Mouse (Mus musculus): Measurements from ENCODE around the gene Ppp1r12b.
A peak's percentile ranks its signal among the peaks of the same experiment; 100 is the strongest.

Gene Ppp1r12b

DNA sequence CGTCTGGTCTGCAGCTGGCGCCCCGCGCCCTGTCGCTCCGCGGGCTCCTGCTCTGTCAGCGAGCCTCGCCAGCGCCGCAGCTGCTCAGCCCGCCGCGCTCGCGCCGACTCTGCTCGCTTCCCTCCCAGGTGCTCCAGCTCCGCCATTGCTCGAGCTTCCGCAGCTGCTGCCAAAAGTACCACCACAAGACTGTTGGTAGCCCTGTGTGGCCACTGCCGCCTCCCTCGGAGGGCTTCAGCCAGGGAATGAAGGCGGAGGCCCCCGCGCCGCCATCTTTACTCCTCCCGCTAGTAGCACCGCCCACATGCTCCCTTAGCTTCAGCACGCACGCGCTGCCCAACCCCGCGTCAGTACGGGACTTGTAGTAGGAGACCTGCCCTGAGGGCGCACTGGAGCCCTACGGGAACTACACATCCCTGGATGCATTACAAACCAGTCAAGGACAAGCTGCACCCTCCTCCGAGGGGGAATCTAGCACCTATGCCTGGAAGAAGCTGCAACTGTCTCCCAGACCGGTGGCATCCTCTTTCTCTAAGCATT lies at the start of gene Ppp1r12b:
Ppp1r12b (minus strand) TSS at position 306 of the 540 bp plus-strand sequence.
- DNase-seq: peak; percentile 99

DNA sequence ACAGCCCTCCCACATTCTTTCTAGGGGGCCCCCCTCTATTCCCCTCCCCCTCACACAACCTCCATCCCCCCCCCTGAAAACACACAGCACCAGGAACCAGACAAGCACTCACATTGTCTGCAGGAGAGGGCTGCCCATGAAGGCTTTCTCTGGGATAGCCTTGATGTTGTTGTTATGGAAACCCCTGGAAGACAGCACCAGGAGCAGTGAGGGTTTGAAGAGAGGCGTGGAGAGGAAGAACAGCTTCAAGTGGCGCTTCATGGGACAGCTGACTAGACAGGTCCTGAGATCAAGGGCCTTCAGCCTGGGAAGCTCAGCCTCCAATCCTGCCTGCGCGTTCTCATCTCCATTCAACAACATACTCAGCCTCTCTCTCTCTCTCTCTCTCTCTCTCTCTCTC lies 47.6 kb upstream of the Ppp1r12b start:
- no peak for DNase-seq

DNA sequence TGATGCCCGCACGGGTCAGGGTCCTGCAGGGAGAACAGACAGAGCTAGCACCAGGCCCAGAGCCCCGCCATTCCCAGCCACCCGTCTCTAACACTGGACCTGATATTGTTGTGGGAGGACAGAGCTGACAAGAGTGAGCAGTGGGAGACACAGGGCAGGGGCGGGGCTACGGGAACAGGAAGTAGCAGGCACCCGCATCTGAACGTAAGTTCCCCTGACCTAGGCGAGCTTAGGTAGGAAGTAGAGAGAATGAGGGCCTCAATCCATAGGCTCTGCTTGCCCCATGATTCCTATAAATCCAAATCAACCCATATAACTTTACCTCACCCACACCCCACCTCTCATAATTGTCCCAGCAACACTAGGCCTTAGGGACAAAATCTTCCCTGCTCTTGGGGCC lies 44.8 kb upstream of the Ppp1r12b start:
- DNase-seq: no peak

DNA sequence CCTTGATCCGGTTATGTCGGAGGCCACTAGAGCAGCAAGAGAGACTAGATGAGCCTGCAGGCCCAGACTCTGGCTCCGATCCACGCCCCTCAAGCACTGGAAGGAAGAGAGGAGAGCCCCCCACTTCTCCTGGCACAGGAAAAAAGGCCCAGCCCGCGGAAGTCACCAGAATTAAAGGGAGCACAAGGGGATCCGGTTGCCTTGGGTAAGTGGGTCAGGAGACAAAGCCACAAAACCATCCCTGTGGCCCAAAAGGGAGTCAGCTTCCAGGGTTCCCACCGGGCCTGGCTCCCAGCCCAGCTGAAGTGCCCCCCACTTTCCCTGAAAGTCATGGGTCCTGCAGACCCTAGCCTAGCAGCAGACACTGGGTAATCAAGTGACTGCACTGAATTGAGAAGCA lies 42.5 kb upstream of the Ppp1r12b start:
- peak; percentile 15 for DNase-seq

DNA sequence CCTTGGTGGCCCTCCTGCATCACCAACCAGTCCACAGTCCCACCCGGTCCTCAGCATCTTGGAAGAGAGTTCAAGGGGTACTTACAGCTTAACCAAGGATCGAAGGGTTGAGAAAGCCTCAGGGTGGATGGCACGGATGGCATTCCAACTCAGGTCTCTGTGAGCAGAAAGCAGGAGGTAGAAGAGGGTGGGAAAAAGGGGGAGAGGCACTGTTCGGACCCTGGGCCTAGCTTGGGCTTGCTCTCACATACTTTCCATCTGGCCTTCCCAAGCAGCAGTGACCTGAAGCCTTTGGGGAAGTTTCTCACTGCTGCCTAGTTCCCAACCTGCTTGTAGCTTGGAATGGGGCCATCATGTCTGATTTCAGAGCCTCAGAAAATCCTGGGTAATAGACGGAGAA lies 41.8 kb upstream of the Ppp1r12b start:
- no peak for DNase-seq

DNA sequence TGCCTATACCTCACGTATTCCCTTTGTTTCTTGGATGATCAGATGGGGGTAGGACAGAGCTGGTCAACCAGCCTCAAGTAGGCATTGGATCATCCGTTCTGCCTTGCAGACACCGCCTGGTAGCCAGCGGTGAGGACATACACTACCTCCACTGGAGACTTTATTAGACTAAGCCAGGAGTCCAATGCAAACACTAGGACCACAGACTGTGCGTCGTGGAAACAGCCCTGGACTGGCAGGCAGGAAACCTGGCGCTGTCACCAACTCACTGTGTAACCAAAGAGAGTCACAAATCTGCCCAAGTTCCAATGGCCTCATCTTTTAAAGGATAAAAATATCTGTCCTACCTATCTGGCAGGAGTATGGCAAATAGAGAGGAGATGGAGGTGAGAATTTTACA lies 40.7 kb upstream of the Ppp1r12b start:
- DNase-seq: no peak

DNA sequence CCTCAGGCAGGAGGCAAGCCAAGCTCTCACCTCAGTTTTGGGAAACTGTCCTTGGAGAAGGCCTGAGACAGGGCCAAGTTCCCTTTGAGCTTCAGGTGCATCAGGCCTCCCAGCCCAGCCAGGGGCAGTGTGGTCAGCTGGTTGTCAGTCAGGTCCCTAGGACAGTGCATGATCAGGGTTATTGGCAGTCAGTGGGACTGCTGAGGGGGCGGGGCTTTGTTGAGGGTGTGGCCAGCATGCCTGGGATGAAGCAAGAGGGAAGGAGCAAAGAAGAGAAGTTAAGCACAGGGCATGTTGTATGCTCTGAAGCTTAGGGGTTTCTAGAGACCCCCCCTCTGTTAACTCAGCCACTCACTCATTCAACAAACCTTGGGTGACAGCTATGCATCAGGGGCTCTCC lies 40.2 kb upstream of the Ppp1r12b start:
- DNase-seq: no peak

DNA sequence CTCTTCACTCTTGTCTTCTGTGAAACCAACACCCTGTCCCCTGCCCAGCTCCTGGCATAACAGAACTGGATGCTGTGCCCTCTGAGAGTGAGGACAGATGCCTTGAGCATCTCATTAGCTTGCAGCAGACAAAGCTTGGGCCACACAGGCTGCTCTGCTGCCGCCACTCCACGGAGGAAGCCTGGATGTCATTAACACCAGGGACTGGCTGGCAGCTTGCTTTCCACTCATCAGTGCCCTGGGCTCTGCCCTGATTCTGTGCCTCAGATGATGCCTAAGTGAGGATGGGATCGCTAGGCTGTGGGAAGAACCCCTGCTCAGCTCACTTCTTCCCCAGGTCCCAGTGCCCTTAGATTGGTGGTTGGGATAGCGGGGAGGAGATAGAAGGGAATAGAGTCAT lies 39.7 kb upstream of the Ppp1r12b start:
- DNase-seq: no peak

DNA sequence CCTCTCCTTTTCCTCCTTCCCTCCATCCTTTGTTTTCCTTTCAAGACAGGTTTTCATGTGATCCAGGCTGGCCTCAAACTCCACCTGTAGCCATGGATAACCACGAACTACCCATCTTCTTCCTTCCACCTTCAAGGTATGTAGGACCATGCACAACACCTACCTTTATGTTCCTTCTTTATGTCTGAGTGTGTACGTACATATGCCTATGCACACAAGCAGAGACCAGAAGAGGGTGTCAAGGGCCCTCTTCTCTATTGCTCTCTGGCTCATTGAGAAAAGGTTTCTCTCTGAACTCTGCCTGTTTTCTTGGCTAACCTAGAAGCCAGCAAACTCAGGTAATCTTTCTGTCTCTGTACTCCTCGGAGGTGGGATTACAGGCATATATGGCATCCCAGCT lies 39.0 kb upstream of the Ppp1r12b start:
- DNase-seq: no peak

DNA sequence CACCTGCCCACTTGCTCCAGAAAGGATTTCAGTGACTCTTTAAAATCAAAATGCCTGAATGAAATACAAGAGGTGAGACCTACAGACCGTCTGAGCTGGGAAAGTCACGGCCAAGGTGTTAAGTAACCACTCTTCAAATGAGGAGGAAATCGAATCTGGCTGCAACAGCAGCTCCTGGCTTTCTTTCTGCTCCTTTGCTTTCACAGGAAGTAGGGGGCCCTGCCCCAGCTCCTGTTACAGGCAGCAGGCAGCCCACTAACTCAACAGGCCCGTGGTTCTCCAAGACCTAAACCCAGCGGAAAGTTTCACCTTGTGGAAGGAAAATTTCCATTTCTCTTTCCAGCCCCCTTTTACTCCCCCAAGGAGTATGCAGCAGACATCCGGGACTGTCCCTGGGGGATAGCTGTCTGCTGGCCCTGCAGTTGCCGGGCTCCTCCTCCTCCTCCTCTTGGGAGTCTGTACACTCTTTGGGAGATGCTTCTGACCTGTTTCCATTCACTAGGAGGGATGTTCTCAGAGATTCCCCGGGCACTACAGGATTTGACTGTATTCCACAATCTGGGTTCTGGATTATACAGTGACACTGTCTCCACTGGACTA lies 36.4 kb upstream of the Ppp1r12b start:
- no peak for DNase-seq

DNA sequence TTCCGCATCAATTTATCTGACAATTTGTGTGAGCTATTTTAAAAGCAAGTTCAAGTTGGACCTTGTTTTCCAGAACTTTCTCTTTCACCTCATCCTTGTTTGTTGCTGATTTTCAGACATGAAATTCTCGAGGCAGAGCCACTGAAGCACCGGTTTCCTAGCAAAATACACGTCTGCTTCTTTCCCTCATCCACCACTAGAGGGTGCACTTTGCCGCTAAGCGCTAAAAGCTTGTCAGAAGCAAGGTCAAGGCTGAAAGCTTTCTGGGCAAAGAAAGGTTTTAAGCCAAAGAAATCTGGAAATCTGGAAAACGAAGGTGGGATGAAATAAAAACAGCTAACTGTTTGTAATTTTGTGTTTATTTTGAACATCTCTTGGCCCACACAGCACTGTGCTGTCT lies 33.6 kb upstream of the Ppp1r12b start:
- peak; percentile 83 for DNase-seq

DNA sequence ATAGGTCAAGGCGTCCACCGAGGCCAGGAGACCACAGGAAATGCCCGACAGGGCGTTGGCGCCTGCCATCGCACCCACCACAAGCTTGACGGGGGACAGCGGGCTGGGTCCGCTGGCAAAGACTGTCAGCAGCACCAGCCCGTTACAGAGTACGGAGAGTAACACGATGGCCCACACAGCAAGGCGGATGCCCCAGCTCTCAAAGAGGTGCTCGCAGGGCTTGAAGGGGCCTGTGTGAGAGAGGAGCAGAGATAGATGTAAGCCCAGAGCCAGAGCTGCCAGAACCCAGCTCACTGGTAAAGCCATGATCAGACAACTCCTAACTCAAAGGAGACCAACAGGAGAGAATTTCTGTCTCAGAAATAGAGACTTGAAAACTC lies 32.2 kb upstream of the Ppp1r12b start:
- DNase-seq: no peak

DNA sequence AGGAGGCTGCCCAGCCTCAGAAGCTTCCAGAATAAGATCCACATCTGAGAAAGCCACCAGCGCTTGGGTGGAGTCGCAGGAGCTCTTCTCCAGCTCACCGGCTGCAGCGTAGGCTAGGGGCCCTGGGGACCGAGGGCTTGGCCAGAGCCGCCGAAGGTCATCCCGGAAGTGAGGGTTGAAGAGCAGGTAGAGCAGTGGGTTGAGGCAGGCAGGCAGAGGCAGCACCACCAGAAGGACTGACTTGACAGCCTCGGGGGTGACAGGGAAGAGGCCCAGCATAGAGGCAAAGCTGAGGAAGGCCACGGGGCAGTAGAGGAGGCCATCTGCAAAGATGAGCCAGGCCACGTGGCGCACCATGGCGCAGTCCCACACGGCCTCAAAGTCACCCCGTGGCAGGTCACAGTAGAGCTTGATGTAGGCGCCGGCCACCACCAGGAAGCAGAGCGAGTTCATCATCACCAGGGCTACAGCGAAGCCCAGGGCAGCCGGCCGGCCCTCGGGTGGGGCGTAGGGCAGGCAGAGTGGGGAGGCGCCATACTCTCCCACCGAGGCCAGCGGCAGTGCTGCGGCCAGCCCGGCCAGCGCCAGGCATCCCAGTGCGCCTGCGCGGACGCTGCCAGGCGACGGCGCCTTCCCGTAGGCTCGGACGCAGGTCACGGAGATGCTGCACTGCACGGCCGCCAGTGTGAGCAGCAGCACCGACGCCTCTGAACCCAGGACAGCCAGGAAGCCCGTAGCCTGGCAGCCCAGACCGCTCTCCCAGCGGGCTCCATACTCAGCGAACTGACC lies 31.6 kb upstream of the Ppp1r12b start:
- DNase-seq: peak; percentile 61

DNA sequence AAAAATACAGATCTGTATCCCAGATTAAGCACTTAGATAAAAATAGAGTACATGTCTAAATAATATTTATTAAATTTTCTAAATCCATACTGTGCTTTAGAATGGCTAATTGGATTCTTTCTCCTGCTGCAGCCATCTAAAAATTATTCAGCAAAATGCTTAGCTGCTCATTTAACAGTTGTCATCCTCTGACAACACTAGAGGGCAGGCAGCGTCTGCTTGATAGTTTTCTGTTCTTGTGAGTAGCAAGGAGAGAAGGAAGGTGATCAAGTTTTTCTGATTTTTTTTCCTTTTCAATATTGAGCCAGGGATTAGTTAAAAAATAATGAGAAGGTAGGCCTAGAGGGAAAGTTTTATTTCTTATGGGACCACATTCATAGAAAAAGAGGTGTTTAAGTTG lies 17.2 kb upstream of the Ppp1r12b start:
- no peak for DNase-seq

DNA sequence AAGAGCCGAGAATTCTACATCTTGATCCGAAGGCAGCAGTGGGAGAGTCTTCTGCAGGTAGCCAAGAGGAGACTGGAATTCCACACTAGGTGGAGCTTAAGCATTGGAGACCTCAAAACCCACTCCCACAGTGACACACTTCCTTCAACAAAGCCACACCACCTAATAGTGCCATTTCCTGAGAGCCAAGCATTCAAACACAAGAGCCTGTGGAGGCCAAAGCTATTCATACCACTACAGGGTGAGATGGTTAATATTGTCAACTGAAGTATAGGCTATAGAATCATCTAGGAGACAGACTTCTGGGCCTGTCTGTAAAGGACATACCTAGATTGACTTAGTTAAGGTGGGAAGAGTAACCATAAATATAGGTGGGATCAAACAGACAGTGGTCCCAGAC lies 9.7 kb upstream of the Ppp1r12b start:
- no peak for DNase-seq

DNA sequence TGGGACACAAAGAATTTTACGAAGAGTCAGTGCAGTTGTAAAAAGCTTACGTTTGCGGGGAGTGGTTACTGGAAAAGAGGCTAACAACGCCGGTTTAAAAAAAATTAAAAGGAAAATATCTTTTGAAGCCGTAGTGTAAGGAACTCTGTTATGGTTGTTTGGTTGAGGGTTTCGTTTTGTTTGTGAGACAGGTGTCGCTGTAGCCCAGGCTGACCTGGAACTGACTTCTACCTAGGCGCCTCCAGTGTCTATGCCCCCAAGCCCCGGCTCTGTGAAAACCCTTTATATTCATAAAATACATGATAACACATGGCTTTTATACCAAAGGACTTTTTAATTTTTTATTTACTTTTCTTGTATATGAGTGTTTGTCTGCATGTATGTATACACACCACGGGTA lies 7.1 kb upstream of the Ppp1r12b start:
- peak; percentile 41 for DNase-seq

DNA sequence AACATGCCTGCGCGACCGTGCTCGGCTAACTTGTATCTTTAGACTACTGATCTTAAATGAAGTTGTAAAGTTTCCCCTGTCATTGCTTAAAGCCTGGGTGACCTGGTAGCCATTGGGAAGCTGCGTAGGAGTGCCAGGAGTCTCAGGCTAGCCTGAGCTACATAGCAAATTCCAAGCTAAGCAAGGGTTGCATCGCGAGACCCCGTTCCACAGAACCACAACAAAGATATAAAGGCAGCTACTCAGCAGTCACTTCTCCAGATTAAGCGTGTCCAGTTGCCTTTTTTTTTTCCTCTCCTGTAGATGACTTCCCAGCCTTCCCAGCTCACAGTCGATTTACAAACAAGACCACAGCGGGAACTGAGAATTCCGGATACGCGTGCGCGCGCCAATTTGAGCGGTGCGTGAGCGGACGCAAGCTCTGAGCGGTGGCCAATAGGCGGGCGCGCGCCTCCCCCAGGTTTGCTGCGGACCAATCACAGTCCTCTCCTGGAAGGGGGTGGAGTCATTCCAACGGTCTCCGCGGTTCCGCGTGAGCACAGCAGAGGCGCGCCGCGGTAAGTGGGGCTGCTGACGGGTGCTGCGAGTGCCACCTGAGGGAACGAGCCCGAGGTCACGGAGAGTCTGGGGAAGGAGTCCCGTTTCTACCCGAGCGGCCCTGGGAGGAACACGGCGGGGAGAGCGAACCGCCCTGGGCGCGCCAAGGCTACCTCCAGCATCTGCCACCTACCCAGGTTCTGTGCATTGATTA lies 6.5 kb upstream of the Ppp1r12b start, which contains the start of gene Ube2t:
Ube2t (plus strand) TSS at position 513 of the 751 bp plus-strand sequence.
- DNase-seq: peak; percentile 93

DNA sequence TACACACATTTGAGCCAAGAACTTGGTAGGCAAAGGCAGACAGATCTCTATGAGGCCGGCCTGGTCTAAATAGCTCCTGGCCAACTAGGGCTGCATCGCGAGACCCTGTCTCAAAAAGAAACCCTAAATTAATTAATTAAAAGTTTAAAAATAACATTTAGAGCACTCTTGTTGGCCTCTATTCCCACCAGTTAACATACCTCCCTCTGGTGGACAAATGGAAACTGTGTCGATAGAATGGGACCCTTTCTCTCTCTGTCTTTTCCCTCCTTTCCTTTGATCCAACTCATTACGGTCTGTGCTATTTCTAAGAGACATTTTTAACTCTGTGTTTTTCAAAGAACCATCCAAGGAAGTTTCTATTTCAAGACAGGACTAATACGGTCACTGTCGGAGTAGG lies 4.9 kb upstream of the Ppp1r12b start:
- DNase-seq: no peak

DNA sequence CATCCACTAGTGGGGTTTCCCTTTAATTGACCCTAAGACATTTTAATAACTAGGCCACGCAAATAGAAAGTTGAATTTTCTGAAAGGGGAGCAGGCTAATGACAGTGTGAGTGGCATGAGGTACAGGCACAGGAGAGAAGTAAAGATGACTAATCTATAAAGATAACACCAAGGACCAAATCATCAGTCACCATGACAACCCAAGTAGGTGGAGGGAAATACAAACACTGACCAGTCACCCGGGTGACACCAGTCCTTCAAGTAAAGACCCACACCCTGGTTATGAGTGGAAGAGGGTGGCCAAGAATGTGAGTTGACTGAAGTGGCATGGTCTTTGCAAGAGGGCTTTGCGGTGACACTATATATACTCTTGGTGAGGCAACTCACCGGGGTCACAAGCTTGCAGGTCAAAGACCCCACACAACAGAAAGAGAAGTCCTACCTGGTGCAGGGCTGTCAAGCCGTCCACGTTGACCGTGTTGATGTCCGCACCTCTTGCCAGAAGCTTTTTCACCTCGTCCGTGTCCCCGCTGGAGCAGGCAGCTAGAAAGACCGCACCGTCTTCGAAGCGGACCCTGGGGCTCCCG lies 599 bp downstream of the Ppp1r12b start:
- DNase-seq: peak; percentile 56

DNA sequence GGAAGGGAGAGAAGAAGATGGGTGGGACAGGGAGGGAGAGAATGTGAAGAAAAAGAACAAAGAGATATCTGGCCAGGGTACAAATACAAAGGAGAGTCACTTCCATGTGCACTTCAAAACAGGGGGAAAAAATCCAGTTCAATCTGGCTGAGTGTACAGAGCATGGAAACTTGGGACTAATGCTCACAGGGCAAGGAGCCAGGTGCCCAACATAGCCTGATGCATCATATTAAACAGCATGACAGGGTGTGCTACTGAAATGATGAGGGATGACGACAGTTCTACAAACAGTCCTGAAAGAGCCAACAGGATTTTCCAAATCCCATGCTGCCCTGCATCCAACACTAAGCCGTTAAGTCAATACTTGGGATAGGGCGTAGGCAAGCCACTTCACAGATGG lies 5.8 kb downstream of the Ppp1r12b start:
- peak; percentile 54 for DNase-seq

DNA sequence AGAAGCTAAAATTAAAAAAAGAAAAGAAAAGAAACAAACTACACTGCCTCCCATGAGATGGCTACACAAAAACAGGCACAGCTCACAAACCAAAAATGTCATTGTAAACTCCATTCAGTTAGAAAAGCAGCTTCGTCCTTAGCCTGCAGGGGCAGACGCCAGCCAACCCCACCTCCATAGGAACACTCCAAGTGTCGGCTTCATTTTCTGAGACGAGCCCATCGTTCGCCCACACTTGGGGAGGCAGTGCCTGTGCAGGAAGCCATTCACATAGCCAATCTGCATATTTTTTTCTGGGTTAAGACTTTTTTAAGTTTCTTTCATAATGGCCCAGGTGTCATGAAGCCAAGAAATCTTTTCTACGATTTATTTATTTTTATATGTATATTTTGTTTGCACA lies 8.2 kb downstream of the Ppp1r12b start:
- no peak for DNase-seq

DNA sequence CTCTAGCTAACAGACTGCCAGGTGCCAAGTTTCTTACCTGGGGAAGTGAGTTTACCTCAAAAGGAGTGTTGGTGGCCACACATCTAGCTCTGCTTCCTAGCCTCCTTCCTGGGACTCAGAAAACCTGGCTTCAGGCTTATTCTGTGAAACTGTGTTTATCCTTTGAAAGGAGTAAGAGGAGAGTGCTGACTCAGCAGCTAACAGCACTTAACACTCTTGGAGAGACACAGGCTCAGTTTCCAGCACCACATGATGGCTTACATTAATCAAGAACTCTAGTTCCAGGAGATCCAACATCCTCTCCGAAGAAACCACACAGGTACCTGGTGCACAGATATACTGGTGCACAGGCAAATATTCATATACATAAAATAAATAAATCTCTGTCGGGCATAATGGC lies 12.8 kb downstream of the Ppp1r12b start:
- no peak for DNase-seq

DNA sequence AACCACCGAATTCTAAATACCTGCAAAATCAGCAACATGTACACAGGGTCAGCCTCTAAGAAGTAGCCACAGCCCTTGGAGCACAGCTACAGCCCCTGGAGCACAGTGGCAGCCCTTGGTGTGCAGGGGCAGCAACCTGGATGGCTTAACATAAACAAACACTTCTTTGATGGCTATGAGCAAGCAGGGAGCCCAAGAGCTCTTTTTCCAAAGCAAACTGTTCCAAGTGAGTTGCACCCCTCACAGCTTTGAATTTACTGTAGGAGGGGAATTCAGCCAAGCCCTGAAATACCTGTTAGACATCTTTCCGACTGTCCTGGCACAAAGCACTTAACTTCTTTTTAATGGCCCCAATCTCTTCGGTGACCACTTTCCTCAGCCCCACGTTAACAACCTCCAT lies 14.9 kb downstream of the Ppp1r12b start:
- DNase-seq: no peak

Measured in cerebellum, adult 9-10 months (tissue).